Mouse (Mus musculus) hindbrain, embryonic 14.5 days (tissue): ENCODE data around the gene Fryl. TPM values are rescaled to one million over a fixed set of nuclear protein-coding genes. Genes with fewer than 3 reads are reported as not detected.

Experiments
- ATAC-seq: fragments of 200-750 bp; cut with Nextera tagmentation; 2 replicates; pipeline ENCODE4 v1.8.0; 2017; ENCODE audit warnings: moderate number of reproducible peaks, mild to moderate bottlenecking, moderate TSS enrichment, moderate library complexity; ENCODE audit not compliant: low FRiP score
- DNase-seq: peaks from one replicate; pipeline ENCODE4 v3.0.0-alpha.2; 2015; ENCODE audit warnings: low spot score
- H3K27ac ChIP-seq: fragments of 300-500 bp; sonication (generic); 2 replicates; pipeline ENCODE4 v1.5.1; 2014; ENCODE audit warnings: mild to moderate bottlenecking, moderate library complexity
- H3K27me3 ChIP-seq: fragments of 300-500 bp; sonication (generic); 2 replicates; pipeline ENCODE4 v1.6.1; 2014; ENCODE audit warnings: mild to moderate bottlenecking, low read length, mixed read lengths; ENCODE audit not compliant: control insufficient read depth, insufficient read depth
- H3K36me3 ChIP-seq: fragments of 300-500 bp; sonication (generic); replicated peaks from 2 replicates; pipeline ENCODE4 v1.6.1; 2014; ENCODE audit not compliant: control insufficient read depth, insufficient read depth
- H3K4me1 ChIP-seq: fragments of 300-500 bp; sonication (generic); replicated peaks from 2 replicates; pipeline ENCODE4 v1.6.1; 2014; ENCODE audit warnings: antibody characterized with exemption, low read length, mixed read lengths; ENCODE audit not compliant: control insufficient read depth, insufficient read depth
- H3K4me2 ChIP-seq: fragments of 300-500 bp; sonication (generic); replicated peaks from 2 replicates; pipeline ENCODE4 v1.6.1; 2014; ENCODE audit warnings: mild to moderate bottlenecking, moderate library complexity
- H3K4me3 ChIP-seq: fragments of 300-500 bp; sonication (generic); replicated peaks from 2 replicates; pipeline ENCODE4 v1.5.1; 2014; ENCODE audit warnings: mild to moderate bottlenecking, low read length
- H3K9ac ChIP-seq: fragments of 300-500 bp; sonication (generic); 2 replicates; pipeline ENCODE4 v1.6.1; 2014
- H3K9me3 ChIP-seq: fragments of 300-500 bp; sonication (generic); 2 replicates; pipeline ENCODE4 v1.6.1; 2016; ENCODE audit warnings: low read length; ENCODE audit not compliant: control insufficient read depth
- WGBS: fragments of 180-500 bp; shearing (Covaris S2); extraction: QIAGEN DNeasy Blood & Tissue Kit; methylation state at CpG from one replicate; pipeline ENCODE4 v1.1.7; 2014; 5-methylcytosine and 5-hydroxymethylcytosine counted together
- polyA plus RNA-seq: library from polyadenylated mRNA; unstranded; fragments of >200 nt; fragmentation: Nextera tagmentation; extraction: Ambion mirVana; gene quantifications from 2 replicates; pipeline ENCODE4 v1.2.1, GENCODE M21; 2014

Gene Fryl
- polyA plus RNA-seq, 1 experiment from 2014 or later: 40.7 TPM

- no peak for DNase-seq
- no peak overlapping the region for H3K27ac ChIP-seq
- H3K4me3 ChIP-seq: no peak overlapping the region
- no peak for ATAC-seq
- H3K36me3 ChIP-seq: peaks cover 87% of the 10 kb centered on the region
- H3K4me2 ChIP-seq: no peak overlapping the region
- no peaks in the 10 kb centered on the region for H3K9me3 ChIP-seq
- no peaks in the 10 kb centered on the region for H3K4me1 ChIP-seq
- no peak overlapping the region for H3K9ac ChIP-seq
- WGBS: 74% methylated on average over 8 of the region's 8 CpGs
- no peaks in the 10 kb centered on the region for H3K27me3 ChIP-seq
These were observed 164.2 kb downstream of the Fryl start for GRCm38 (mm10) chr5:73092236-73092635.

DNA sequence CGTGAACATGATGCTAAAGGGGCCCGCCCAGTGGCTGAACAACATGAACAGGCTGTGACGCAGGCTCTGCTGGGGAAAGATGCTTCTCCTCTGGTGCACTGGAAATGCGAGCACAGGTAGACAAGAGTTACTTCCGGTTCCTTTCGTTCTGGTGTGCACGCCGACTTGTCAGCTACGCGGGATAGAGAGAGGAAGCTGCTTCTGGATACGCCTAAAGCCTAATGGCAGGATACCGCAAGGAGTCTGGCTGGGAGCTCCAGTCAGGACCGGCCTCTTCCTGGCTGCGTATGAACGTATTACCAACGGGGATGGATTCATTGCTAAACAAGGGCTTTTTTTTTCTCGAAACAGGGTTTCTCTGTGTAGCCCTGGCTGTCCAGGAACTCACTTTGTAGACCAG lies 167.3 kb downstream of the Fryl start:
- Histone ChIP-seq H3K4me1 (no peaks in the 10 kb centered on the region), H3K4me2 (no peak overlapping the region)
- no peak for DNase-seq

DNA sequence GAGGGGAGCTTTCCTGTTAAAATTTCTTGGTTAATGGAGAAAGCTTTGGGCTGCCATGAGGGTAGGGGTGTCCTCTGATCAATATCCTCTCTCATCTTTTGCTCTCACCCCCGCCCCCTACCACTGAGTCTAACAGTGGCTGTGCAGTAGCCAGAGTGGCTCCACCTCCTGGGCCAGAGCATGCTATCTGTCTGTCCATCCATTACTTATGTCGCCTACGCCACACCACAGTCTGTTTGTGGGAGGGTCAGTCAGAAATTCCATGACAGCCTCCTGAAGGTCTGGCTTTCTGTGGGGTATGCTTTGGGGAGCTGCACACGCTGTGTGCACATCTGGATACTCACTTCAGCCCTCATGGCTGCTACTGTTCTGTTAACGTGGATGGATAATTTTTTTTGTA lies 174.9 kb downstream of the Fryl start:
- ATAC-seq: no peak
- no peaks in the 10 kb centered on the region for H3K27me3 ChIP-seq
- no peak overlapping the region for H3K27ac ChIP-seq
- peaks cover 76% of the 10 kb centered on the region for H3K36me3 ChIP-seq
- no peak for DNase-seq
- no peak overlapping the region for H3K9ac ChIP-seq
- no peak overlapping the region for H3K4me3 ChIP-seq
- 93% methylated on average over 5 of the region's 5 CpGs for WGBS
- no peaks in the 10 kb centered on the region for H3K4me1 ChIP-seq
- no peaks in the 10 kb centered on the region for H3K9me3 ChIP-seq
- H3K4me2 ChIP-seq: no peak overlapping the region

More for the DNA sequence above, 167.3 kb downstream of the Fryl start:
- no peak overlapping the region for H3K27ac ChIP-seq
- 96% methylated on average over 17 of the region's 17 CpGs for WGBS
- ATAC-seq: no peak
- H3K4me3 ChIP-seq: no peak overlapping the region
- H3K9ac ChIP-seq: no peak overlapping the region
- H3K36me3 ChIP-seq: peaks cover 84% of the 10 kb centered on the region
- H3K27me3 ChIP-seq: no peaks in the 10 kb centered on the region
- H3K9me3 ChIP-seq: no peaks in the 10 kb centered on the region

DNA sequence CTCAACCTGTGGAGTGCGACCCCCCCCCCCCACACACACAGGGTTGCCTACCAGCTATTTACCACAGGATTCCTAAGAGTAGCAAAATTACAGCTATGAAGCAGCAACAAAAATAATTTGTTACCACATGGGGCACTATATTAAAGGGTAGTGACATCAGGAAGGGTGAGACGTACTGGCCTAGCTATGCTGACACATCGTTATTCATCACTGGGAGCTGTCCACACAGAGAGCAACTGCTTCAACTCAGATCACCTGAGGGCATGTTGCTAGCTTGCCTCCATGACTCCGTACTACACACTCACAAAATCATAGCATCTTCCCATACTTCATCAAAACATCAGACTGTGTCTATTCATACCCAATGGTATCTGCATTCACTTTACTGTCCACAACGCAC lies 176.6 kb downstream of the Fryl start:
- Histone ChIP-seq H3K4me1 (no peaks in the 10 kb centered on the region), H3K27ac (no peak overlapping the region), H3K27me3 (no peaks in the 10 kb centered on the region), H3K4me3 (no peak overlapping the region), H3K9me3 (no peaks in the 10 kb centered on the region), H3K9ac (no peak overlapping the region), H3K36me3 (peaks cover 78% of the 10 kb centered on the region), H3K4me2 (no peak overlapping the region)
- ATAC-seq (no peak), DNase-seq (no peak)
- 82% methylated on average over 5 of the region's 5 CpGs for WGBS

- Histone ChIP-seq H3K9ac (no peak overlapping the region), H3K36me3 (peaks cover 87% of the 10 kb centered on the region), H3K4me1 (no peaks in the 10 kb centered on the region), H3K4me2 (no peak overlapping the region), H3K4me3 (no peak overlapping the region), H3K27ac (no peak overlapping the region), H3K9me3 (no peaks in the 10 kb centered on the region), H3K27me3 (no peaks in the 10 kb centered on the region)
- WGBS: 37% methylated on average over 15 of the region's 15 CpGs
- ATAC-seq (peak; percentile 70; the same call in 1 of the 2 replicates), DNase-seq (peak; percentile 83)
These were observed 185.1 kb downstream of the Fryl start for GRCm38 (mm10) chr5:73071319-73071718.

DNA sequence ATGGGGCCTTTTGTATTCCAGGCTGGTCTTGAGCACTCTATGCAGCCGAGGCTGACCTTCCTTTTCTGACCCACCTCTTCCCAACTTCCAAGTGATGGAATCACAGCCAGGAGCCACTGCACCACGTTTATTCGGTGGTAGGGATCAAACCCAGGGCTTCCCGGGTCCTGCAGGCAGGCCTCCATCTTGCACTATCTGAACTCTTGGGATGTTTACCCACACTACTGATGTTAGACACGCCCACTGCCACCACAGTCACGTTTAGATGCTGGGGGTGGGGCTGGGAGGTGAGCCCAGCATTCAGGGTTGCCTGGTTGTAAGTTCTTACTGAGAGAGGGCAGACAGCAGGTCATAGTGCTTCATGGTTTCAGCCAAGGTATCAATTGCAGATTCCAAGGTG lies 189.5 kb downstream of the Fryl start:
- Histone ChIP-seq H3K4me2 (no peak overlapping the region), H3K27me3 (no peaks in the 10 kb centered on the region), H3K27ac (no peak overlapping the region), H3K4me1 (no peaks in the 10 kb centered on the region), H3K4me3 (no peak overlapping the region), H3K36me3 (peaks cover 71% of the 10 kb centered on the region), H3K9ac (no peak overlapping the region), H3K9me3 (no peaks in the 10 kb centered on the region)
- ATAC-seq: no peak
- DNase-seq: no peak
- WGBS: 54% methylated on average over 6 of the region's 6 CpGs

DNA sequence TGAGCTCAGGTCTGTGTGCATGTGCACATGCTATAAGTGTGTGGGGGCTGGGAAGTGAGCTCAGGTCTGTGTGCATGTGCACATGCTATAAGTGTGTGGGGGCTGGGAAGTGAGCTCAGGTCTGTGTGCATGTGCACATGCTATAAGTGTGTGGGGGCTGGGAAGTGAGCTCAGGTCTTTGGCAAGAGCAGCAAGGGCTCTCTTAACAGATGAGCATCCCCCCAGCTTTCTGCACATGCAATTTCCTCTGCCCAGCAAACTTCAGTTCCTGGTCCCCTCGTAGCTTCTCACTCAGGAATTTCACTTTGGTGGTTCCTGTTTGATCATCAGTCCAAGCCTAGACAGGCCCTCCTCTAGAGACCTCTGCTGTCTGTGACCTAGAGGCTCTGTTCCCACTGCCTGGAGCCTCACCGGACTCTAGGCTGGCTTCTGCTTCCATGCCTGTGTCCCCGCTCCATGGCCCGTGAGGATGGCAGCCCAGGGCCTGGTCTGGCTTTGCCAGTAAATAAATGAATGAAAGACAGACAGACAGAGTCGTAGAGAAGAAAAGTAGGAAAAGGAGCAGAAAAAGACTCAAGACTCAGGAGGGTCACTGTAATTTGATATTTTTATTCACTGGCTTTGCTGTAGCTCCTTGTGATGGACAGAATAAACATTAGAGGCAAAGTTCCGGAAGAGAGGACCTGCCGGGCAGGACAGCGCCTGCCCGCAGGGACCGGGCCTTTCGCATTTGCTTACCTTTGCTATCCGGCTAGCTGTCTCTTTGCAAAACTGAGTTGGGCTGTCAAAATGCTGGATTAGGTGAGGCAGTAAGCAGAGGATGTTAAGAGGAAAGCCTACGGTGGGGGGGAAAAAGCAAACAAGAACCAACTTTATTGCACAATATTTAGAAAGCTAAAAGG lies 192.4 kb downstream of the Fryl start:
- Histone ChIP-seq H3K4me2 (no peak overlapping the region), H3K9ac (no peak overlapping the region)

GRCm38 (mm10) chr5:73061506-73062155 lies 194.8 kb downstream of the Fryl start:
- Histone ChIP-seq H3K4me2 (no peak overlapping the region), H3K27me3 (no peaks in the 10 kb centered on the region), H3K4me3 (no peak overlapping the region), H3K9ac (no peak overlapping the region), H3K27ac (no peak overlapping the region), H3K36me3 (peaks cover 43% of the 10 kb centered on the region), H3K4me1 (no peaks in the 10 kb centered on the region; the same call in 1 of the 2 replicates), H3K9me3 (no peaks in the 10 kb centered on the region)
- DNase-seq (peak; percentile 35), ATAC-seq (peak; percentile 31; the same call in 1 of the 2 replicates)
- 41% methylated on average over 11 of the region's 11 CpGs for WGBS

More for the DNA sequence above, 192.4 kb downstream of the Fryl start:
- H3K9me3 ChIP-seq: no peaks in the 10 kb centered on the region
- DNase-seq: no peak
- ATAC-seq: no peak
- no peak overlapping the region for H3K4me3 ChIP-seq
- no peak overlapping the region for H3K27ac ChIP-seq
- WGBS: 80% methylated on average over 13 of the region's 13 CpGs
- no peaks in the 10 kb centered on the region; the same call in 1 of the 2 replicates for H3K4me1 ChIP-seq
- H3K27me3 ChIP-seq: no peaks in the 10 kb centered on the region
- H3K36me3 ChIP-seq: peaks cover 49% of the 10 kb centered on the region

- Histone ChIP-seq H3K36me3 (peaks cover 60% of the 10 kb centered on the region), H3K27me3 (no peaks in the 10 kb centered on the region), H3K4me2 (no peak overlapping the region), H3K9ac (no peak overlapping the region), H3K4me3 (no peak overlapping the region), H3K27ac (no peak overlapping the region), H3K9me3 (no peaks in the 10 kb centered on the region), H3K4me1 (no peaks in the 10 kb centered on the region; the same call in 1 of the 2 replicates)
- no peak for ATAC-seq
- no peak for DNase-seq
- WGBS: 96% methylated on average over 5 of the region's 5 CpGs
These were observed 199.5 kb downstream of the Fryl start for GRCm38 (mm10) chr5:73056937-73057336.
